Mouse (Mus musculus) small intestine, adult 2 months (tissue): ENCODE measurements around the gene Rpl23a.

Experiments used
- CTCF ChIP-seq: fragments of 200-500 bp; IDR thresholded peaks from 2 replicates; pipeline ENCODE4 v1.5.1; 2012; ENCODE audit warnings: low read depth, mild to moderate bottlenecking, control low read depth, inconsistent platforms, low read length, moderate library complexity, mixed read lengths; ENCODE audit not compliant: insufficient replicate concordance, insufficient read length; ENCODE audit errors: extremely low read depth
- POLR2A ChIP-seq: fragments of 200-500 bp; IDR thresholded peaks from 2 replicates; pipeline ENCODE4 v1.6.1; 2012; ENCODE audit warnings: low read depth, mild to moderate bottlenecking, control low read depth, inconsistent platforms, low read length, moderate library complexity

DNA sequence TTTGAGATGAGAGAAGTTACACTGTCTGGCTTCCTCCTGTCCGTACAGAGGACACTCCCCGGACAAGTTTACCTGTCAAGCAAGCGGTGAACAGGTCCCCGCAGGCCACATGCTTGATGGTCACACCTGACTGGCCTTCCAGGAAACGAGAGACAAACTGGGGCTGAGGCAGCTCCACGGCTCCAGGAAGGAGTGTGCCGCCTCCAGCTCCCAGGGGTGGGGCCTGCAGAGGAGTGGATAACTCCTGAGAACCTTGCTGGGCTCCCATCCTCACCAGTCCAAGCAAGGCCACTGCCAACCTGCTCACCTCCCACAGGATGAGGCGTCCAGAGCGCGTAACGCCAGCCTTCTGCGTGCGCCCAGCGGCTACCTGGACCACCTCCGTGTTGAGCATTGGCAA, 13.1 kb downstream of the Rpl23a start:
- no peak for TF ChIP-seq CTCF
- TF ChIP-seq POLR2A, result no peak
